Mouse (Mus musculus): ENCODE data around the gene Gm8271. TPM values are rescaled to one million over a fixed set of nuclear protein-coding genes. Genes with fewer than 3 reads are reported as not detected.
"Not testable (repeated sequence)": the region's sequence is repeated elsewhere in the genome, so short reads cannot be mapped to it uniquely, and the experiment has no call there.

Gm8271 gene
- not detected in 2 replicates for total RNA-seq (2015; ENCODE audit: low replicate concordance)
- total RNA-seq (2017; ENCODE audit: low replicate concordance): not detected in 2 replicates

DNA sequence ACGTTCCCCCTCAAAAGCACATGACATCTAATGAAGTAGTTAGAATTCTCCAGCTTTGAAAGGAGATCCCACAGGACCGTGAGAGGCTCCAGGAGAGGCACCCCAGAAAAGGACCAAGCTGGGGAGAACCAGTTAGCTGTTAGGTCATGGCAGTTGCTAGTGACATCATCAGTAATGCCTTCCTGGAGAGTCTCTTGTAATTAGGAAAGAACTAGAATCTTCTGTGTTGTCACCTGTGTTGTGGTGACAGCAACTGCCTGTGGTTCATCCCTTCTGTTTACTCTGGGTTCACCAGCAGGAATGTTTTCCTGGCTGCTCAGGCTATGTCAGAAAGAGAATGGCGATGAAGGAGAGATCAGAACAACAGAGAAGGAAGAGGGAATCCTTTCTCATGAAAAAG, at the start of gene Gm8271:
Gene Gm8271, plus strand, starts transcription at position 301 of the 400 bp plus-strand sequence.
- not testable (repeated sequence) for ATAC-seq (replicated peaks; ENCODE audit: low FRiP score, poor library complexity, severe bottlenecking)

DNA sequence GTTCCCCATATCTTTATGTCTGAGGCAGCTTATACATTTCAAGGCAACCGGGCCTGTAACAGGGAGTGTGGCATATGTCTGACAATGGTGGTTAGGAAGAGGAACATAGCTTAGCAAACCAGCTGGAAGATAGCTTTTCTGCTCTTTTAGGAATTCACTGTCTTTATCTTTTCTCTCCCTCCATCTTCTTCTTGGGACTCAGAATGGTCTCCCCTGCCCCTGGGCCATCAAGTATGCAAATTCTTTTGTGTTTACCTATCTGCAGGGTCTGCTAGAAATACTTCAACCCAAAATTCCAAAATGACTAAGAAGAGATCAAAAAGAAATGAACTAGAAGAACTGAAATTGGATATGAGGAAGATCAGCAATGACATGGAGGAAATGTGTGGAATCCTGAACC, 21.4 kb upstream of the Gm8271 start, which contains the start of gene Gm3317:
Gene Gm3317, plus strand, starts transcription at position 301 of the 400 bp plus-strand sequence.
- not testable (repeated sequence) for ATAC-seq (replicated peaks; ENCODE audit: low FRiP score, poor library complexity, severe bottlenecking)

Other genes starting within 250 kb of the Gm8271 start
- gene Gm8297, start 201.9 kb upstream of the Gm8271 start, total RNA-seq (2015; ENCODE audit: low replicate concordance): not detected in 2 replicates
- gene Gm8297, start 201.9 kb upstream of the Gm8271 start, total RNA-seq (2017; ENCODE audit: low replicate concordance): not detected in 2 replicates
- gene Gm3298, start 169.9 kb upstream of the Gm8271 start, total RNA-seq (2015; ENCODE audit: low replicate concordance): not detected in 2 replicates
- gene Gm3298, start 169.9 kb upstream of the Gm8271 start, total RNA-seq (2017; ENCODE audit: low replicate concordance): not detected in 2 replicates
- gene 4930555G01Rik, start 135.2 kb upstream of the Gm8271 start, total RNA-seq (2015; ENCODE audit: low replicate concordance): not detected in 2 replicates
- gene 4930555G01Rik, start 135.2 kb upstream of the Gm8271 start, total RNA-seq (2017; ENCODE audit: low replicate concordance): not detected in 2 replicates
- not detected in 2 replicates for gene Gm8281, start 114.8 kb upstream of the Gm8271 start, total RNA-seq (2015; ENCODE audit: low replicate concordance)
- 0.39 TPM in 1 of 2 replicates, not detected in the other for gene Gm8281, start 114.8 kb upstream of the Gm8271 start, total RNA-seq (2017; ENCODE audit: low replicate concordance)
- not detected in 2 replicates for gene Gm8279, start 54.3 kb upstream of the Gm8271 start, total RNA-seq (2015; ENCODE audit: low replicate concordance)
- gene Gm8279, start 54.3 kb upstream of the Gm8271 start, total RNA-seq (2017; ENCODE audit: low replicate concordance): not detected in 2 replicates
- gene Gm3317, start 21.3 kb upstream of the Gm8271 start, total RNA-seq (2015; ENCODE audit: low replicate concordance): not detected in 2 replicates
- not detected in 2 replicates for gene Gm3317, start 21.3 kb upstream of the Gm8271 start, total RNA-seq (2017; ENCODE audit: low replicate concordance)
- gene Gm3526, start 74.8 kb downstream of the Gm8271 start, total RNA-seq (2015; ENCODE audit: low replicate concordance): not detected in 2 replicates
- not detected in 2 replicates for gene Gm3526, start 74.8 kb downstream of the Gm8271 start, total RNA-seq (2017; ENCODE audit: low replicate concordance)
- not detected in 2 replicates for gene Gm3542, start 149.1 kb downstream of the Gm8271 start, total RNA-seq (2015; ENCODE audit: low replicate concordance)
- not detected in 2 replicates for gene Gm3542, start 149.1 kb downstream of the Gm8271 start, total RNA-seq (2017; ENCODE audit: low replicate concordance)
- gene Gm3500, start 203.3 kb downstream of the Gm8271 start, total RNA-seq (2015; ENCODE audit: low replicate concordance): not detected in 2 replicates
- gene Gm3500, start 203.3 kb downstream of the Gm8271 start, total RNA-seq (2017; ENCODE audit: low replicate concordance): not detected in 2 replicates

Data from erythroid progenitor cell, adult 5-6 weeks (primary cell).